Mouse (Mus musculus): ENCODE measurements around the gene Slc37a4. TPM values are rescaled to one million over a fixed set of nuclear protein-coding genes. Genes with fewer than 3 reads are reported as not detected.
"Not testable (repeated sequence)": the region's sequence is repeated elsewhere in the genome, so short reads cannot be mapped to it uniquely, and the experiment has no call there.

Slc37a4 gene
- 10 to 100 TPM; 14.1 to 17.1 TPM for polyA plus RNA-seq (2017; shearing (Covaris generic))

GRCm38 (mm10) chr9:44396684-44397411 lies at the start of gene Slc37a4:
Slc37a4 (plus strand) TSS chr9:44396852.
- peak; percentile 94 for ATAC-seq

- no peak for ATAC-seq
Observed at GRCm38 (mm10) chr9:44347166-44347565, 49.5 kb upstream of the Slc37a4 start.

- no peak for ATAC-seq
Observed at GRCm38 (mm10) chr9:44347621-44348020, 49.0 kb upstream of the Slc37a4 start.

- ATAC-seq = no peak
Observed at GRCm38 (mm10) chr9:44348546-44348945, 48.1 kb upstream of the Slc37a4 start.

GRCm38 (mm10) chr9:44351396-44351795 lies 45.3 kb upstream of the Slc37a4 start:
- no peak for ATAC-seq

GRCm38 (mm10) chr9:44352337-44352736 lies 44.3 kb upstream of the Slc37a4 start:
- ATAC-seq = no peak

GRCm38 (mm10) chr9:44353142-44353541 lies 43.5 kb upstream of the Slc37a4 start:
- ATAC-seq = no peak

GRCm38 (mm10) chr9:44357207-44357606 lies 39.4 kb upstream of the Slc37a4 start:
- no peak for ATAC-seq

- peak; percentile 91 for ATAC-seq
Observed at GRCm38 (mm10) chr9:44361190-44361917, 35.3 kb upstream of the Slc37a4 start, which contains the start of gene Vps11. Vps11 (minus strand) TSS chr9:44361670.

GRCm38 (mm10) chr9:44361931-44362330 lies 34.7 kb upstream of the Slc37a4 start:
- ATAC-seq = not testable (repeated sequence)

GRCm38 (mm10) chr9:44364480-44364879 lies 32.2 kb upstream of the Slc37a4 start:
- ATAC-seq = no peak

- no peak for ATAC-seq
Observed at GRCm38 (mm10) chr9:44373386-44373785, 23.3 kb upstream of the Slc37a4 start.

GRCm38 (mm10) chr9:44376141-44376540 lies 20.5 kb upstream of the Slc37a4 start:
- no peak for ATAC-seq

GRCm38 (mm10) chr9:44377335-44377734 lies 19.3 kb upstream of the Slc37a4 start:
- ATAC-seq = not testable (repeated sequence)

- peak; percentile 7 for ATAC-seq
Observed at GRCm38 (mm10) chr9:44378153-44378730, 18.4 kb upstream of the Slc37a4 start.

- peak; percentile 91 for ATAC-seq
Observed at GRCm38 (mm10) chr9:44379054-44379834, 17.4 kb upstream of the Slc37a4 start, which contains the start of gene Hyou1. Hyou1 (plus strand) TSS chr9:44379490.

- ATAC-seq = no peak
Observed at GRCm38 (mm10) chr9:44379862-44380261, 16.8 kb upstream of the Slc37a4 start.

GRCm38 (mm10) chr9:44384596-44384995 lies 12.1 kb upstream of the Slc37a4 start:
- ATAC-seq = no peak

- ATAC-seq = no peak
Observed at GRCm38 (mm10) chr9:44387221-44387620, 9.4 kb upstream of the Slc37a4 start.

- peak; percentile 61 for ATAC-seq
Observed at GRCm38 (mm10) chr9:44389273-44389672, 7.4 kb upstream of the Slc37a4 start.

- ATAC-seq = peak; percentile 65
Observed at GRCm38 (mm10) chr9:44391466-44391865, 5.2 kb upstream of the Slc37a4 start.

GRCm38 (mm10) chr9:44398087-44398486 lies 1.4 kb downstream of the Slc37a4 start:
- no peak for ATAC-seq

- no peak for ATAC-seq
Observed at GRCm38 (mm10) chr9:44398551-44398950, 1.9 kb downstream of the Slc37a4 start.
